Mouse (Mus musculus) cortical plate, adult 2 months (tissue): ENCODE results near the gene Zpr1.
"Not testable (repeated sequence)": the region's sequence is repeated elsewhere in the genome, so short reads cannot be mapped to it uniquely, and the experiment has no call there.

ENCODE experiments used
- CTCF ChIP-seq: fragments of 200-500 bp; IDR thresholded peaks from 2 replicates; pipeline ENCODE4 v1.5.1; 2011; ENCODE audit warnings: mild to moderate bottlenecking, control low read depth, low read length; ENCODE audit not compliant: insufficient read depth; ENCODE audit errors: extremely low read depth
- POLR2A ChIP-seq: fragments of 200-500 bp; IDR thresholded peaks from 2 replicates; pipeline ENCODE4 v1.6.1; 2011; ENCODE audit warnings: mild to moderate bottlenecking, low read length, control low read depth; ENCODE audit not compliant: insufficient read depth; ENCODE audit errors: extremely low read depth

DNA sequence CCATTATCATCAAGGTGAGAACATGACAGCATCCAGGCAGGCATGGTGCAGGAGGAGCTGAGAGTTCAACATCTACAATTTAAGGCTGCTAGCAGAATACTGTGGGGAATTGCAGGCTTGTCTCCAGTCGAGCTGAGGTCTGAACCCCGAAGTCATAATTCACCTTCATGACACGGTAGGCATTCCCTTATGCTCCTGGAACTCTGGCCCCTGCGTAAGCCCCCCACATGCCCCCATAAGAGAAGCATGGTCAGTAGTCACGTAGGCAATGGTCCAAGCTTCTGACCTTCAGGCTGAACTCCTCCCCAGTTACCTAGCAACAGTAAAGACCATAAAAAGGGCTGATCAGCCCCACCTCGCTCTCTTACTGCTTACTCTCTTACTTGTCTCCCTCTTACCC, 47.0 kb downstream of the Zpr1 start, which contains the start of gene 4931429L15Rik:
- not testable (repeated sequence) for TF ChIP-seq POLR2A, CTCF
